Mouse (Mus musculus) liver, embryonic 11.5 days (tissue): ENCODE measurements around the gene Fam104a. TPM values are rescaled to one million over a fixed set of nuclear protein-coding genes. Genes with fewer than 3 reads are reported as not detected.

Source experiments
- ATAC-seq: fragments of 200-750 bp; cut with Nextera tagmentation; replicated peaks from 2 replicates; pipeline ENCODE4 v1.8.0; 2017; ENCODE audit warnings: moderate number of reproducible peaks, mild to moderate bottlenecking, moderate TSS enrichment, moderate library complexity; ENCODE audit not compliant: low FRiP score
- DNase-seq: peaks from one replicate; pipeline ENCODE4 v3.0.0-alpha.2; 2017; ENCODE audit warnings: low spot score
- H3K27ac ChIP-seq: fragments of 300-500 bp; sonication (generic); 2 replicates; pipeline ENCODE4 v1.5.1; 2014; ENCODE audit warnings: mild to moderate bottlenecking, low read depth, low read length, control low read depth
- H3K27me3 ChIP-seq: fragments of 300-500 bp; sonication (generic); replicated peaks from 2 replicates; pipeline ENCODE4 v1.6.1; 2014; ENCODE audit warnings: low read length, mixed read lengths; ENCODE audit not compliant: control insufficient read depth, insufficient read depth
- H3K36me3 ChIP-seq: fragments of 300-500 bp; sonication (generic); 2 replicates; pipeline ENCODE4 v1.6.1; 2014; ENCODE audit warnings: mild to moderate bottlenecking, low read length, moderate library complexity, mixed read lengths; ENCODE audit not compliant: control insufficient read depth, insufficient read depth
- H3K4me1 ChIP-seq: fragments of 300-500 bp; sonication (generic); replicated peaks from 2 replicates; pipeline ENCODE4 v1.6.1; 2014; ENCODE audit warnings: low read length, mixed read lengths; ENCODE audit not compliant: control insufficient read depth, insufficient read depth
- H3K4me2 ChIP-seq: fragments of 300-500 bp; sonication (generic); 2 replicates; pipeline ENCODE4 v1.6.1; 2014; ENCODE audit warnings: mild to moderate bottlenecking, control low read depth, moderate library complexity
- H3K4me3 ChIP-seq: fragments of 300-500 bp; sonication (generic); 2 replicates; pipeline ENCODE4 v1.5.1; 2014; ENCODE audit warnings: low read depth, low read length, control low read depth
- H3K9ac ChIP-seq: fragments of 300-500 bp; sonication (generic); 2 replicates; pipeline ENCODE4 v1.6.1; 2014; ENCODE audit warnings: low read depth, low read length, control low read depth
- H3K9me3 ChIP-seq: fragments of 300-500 bp; sonication (generic); 2 replicates; pipeline ENCODE4 v1.6.1; 2016; ENCODE audit warnings: low read length, inconsistent platforms, mixed read lengths; ENCODE audit not compliant: control insufficient read depth
- WGBS: fragments of 180-500 bp; shearing (Covaris S2); extraction: QIAGEN DNeasy Blood & Tissue Kit; methylation state at CpG from one replicate; pipeline ENCODE4 v1.1.7; 2014; 5-methylcytosine and 5-hydroxymethylcytosine counted together
- polyA plus RNA-seq: library from polyadenylated mRNA; unstranded; fragments of >200 nt; fragmentation: Nextera tagmentation; extraction: Ambion mirVana; gene quantifications from 2 replicates; pipeline ENCODE4 v1.2.1, GENCODE M21; 2014

The Fam104a gene
- polyA plus RNA-seq, 1 experiment from 2014 or later = 62.3 TPM

GRCm38 (mm10) chr11:113691318-113691717 lies 7.4 kb upstream of the Fam104a start:
- Histone ChIP-seq H3K9ac (no peak overlapping the region), H3K9me3 (no peaks in the 10 kb centered on the region), H3K4me1 (peaks cover 7% of the 10 kb centered on the region), H3K27me3 (no peaks in the 10 kb centered on the region), H3K4me3 (no peak overlapping the region), H3K27ac (peak overlapping the region; percentile 19; the same call in 1 of the 2 replicates), H3K4me2 (no peak overlapping the region), H3K36me3 (peaks cover 50% of the 10 kb centered on the region)
- 86% methylated on average over 5 of the region's 5 CpGs for WGBS
- DNase-seq = no peak
- no peak for ATAC-seq

DNA sequence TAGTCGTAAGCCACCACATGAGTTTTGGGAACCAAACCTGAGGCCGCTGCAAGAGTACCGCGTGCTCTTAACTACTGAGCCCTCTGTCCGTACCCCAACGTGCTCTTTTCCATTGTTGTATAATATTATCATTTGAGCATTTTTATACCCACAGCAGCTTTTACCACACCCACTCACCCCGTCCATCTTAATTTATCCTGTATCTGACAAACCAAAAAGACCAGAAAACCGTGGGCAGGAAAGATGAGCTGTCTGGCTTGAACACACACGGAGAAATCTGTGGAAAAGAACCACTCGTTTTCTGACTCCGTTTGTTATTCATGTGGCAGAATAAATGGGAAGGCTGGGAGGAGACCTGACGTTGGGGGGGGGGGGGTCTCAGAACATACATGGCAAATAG lies 6.6 kb upstream of the Fam104a start:
- no peak overlapping the region for H3K4me3 ChIP-seq
- H3K9ac ChIP-seq = no peak overlapping the region
- peaks cover 43% of the 10 kb centered on the region for H3K36me3 ChIP-seq
- no peak for DNase-seq
- no peaks in the 10 kb centered on the region for H3K9me3 ChIP-seq
- 91% methylated on average over 12 of the region's 12 CpGs for WGBS
- no peak for ATAC-seq
- no peak overlapping the region for H3K27ac ChIP-seq
- H3K27me3 ChIP-seq = no peaks in the 10 kb centered on the region
- H3K4me1 ChIP-seq = peaks cover 11% of the 10 kb centered on the region
- H3K4me2 ChIP-seq = no peak overlapping the region

DNA sequence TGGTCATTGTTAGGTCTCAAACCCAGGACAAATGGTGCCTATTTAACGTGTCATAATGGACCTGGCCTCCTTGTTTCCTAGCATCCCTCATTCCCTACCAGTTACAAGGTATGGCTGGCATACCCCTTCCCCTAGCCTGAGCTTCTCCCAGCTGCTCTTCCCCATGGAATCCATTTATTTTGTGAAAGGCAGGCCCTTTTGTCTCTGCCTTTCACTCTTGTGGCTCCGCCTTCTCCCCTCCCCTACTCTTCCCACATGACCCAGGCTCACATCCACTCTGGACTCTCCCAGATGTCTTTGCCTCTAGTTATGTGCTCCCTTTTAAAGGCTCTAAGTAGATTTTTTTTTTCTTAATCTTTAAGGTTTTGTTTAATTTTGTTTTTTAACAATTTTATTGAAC lies 3.1 kb upstream of the Fam104a start:
- H3K4me2 ChIP-seq = no peak overlapping the region
- peaks cover 20% of the 10 kb centered on the region for H3K4me1 ChIP-seq

DNA sequence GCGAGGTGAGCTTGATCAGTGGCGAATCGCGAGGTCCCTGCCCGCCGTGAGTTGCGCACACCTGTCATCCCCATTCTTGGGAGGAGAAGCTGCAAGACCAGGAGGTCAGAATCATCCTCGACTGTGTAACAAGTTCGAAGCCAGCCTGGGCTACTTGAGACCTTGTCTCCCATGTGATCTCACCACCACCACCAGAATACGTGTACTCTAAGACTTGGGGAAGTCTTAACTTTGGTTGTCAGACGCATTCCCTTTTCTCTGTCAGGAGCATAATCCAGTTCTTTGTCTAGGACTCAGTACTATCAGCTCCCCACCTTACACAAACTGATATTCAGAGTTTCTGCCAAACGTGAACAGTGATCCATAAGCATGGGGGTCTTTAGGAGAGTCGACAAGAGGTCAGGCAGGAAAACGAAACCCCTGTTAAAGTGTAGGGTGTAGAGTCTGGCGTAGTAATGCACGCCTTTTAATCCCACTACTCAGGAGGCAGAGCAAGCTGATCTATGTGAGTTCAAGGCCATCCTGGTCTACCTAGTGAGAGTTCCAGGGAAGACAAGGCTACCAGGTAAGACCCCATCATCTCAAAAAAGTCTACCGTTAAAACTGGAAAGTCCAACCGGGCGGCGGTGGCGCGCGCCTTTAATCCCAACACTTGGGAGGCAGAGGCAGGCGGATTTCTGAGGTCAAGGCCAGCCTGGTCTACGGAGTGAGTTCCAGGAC lies 912 bp upstream of the Fam104a start:
- Histone ChIP-seq H3K4me1 (peaks cover 35% of the 10 kb centered on the region), H3K9me3 (no peaks in the 10 kb centered on the region), H3K9ac (peak overlapping the region; percentile 81), H3K36me3 (peaks cover 19% of the 10 kb centered on the region), H3K4me2 (peak overlapping the region; percentile 77), H3K27me3 (no peaks in the 10 kb centered on the region), H3K27ac (0 out of 2 replicates have a peak overlapping the region, but pooled peaks have one; percentile 29), H3K4me3 (peak overlapping the region; percentile 73)
- ATAC-seq (no peak), DNase-seq (peak; percentile 51)
- WGBS = 37% methylated on average over 25 of the region's 25 CpGs

More for the DNA sequence above, 3.1 kb upstream of the Fam104a start:
- H3K4me3 ChIP-seq = no peak overlapping the region
- no peaks in the 10 kb centered on the region for H3K9me3 ChIP-seq
- H3K27me3 ChIP-seq = no peaks in the 10 kb centered on the region
- no peak overlapping the region for H3K9ac ChIP-seq
- DNase-seq (no peak), ATAC-seq (no peak)
- WGBS = 82% methylated on average over 2 of the region's 2 CpGs
- H3K27ac ChIP-seq = no peak overlapping the region
- peaks cover 24% of the 10 kb centered on the region for H3K36me3 ChIP-seq

DNA sequence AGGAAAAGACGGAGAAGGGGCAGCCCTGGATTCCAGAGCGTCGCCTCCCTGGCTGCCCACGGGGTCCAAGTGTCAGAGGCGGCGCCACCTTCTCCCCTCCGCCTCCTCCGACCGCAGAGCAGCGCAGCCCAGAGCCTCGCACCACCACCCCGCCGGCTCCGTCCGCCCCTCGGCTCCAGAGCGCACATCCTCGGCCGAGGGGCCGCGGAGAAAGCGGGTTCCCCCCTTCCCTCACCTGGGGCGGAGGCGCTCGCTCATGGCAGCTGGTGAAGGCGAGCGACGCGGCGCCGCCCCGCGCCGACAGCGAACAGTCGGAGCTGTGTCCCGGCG lies 363 bp downstream of the Fam104a start:
- Histone ChIP-seq H3K27ac (peak overlapping the region; percentile 79), H3K27me3 (no peaks in the 10 kb centered on the region), H3K9ac (peak overlapping the region; percentile 81), H3K9me3 (no peaks in the 10 kb centered on the region), H3K4me3 (peak overlapping the region; percentile 73), H3K4me2 (peak overlapping the region; percentile 77), H3K4me1 (peaks cover 39% of the 10 kb centered on the region), H3K36me3 (peaks cover 7% of the 10 kb centered on the region)
- DNase-seq = no peak
- ATAC-seq = no peak
- WGBS = under 1% methylated on average over 37 of the region's 38 CpGs

DNA sequence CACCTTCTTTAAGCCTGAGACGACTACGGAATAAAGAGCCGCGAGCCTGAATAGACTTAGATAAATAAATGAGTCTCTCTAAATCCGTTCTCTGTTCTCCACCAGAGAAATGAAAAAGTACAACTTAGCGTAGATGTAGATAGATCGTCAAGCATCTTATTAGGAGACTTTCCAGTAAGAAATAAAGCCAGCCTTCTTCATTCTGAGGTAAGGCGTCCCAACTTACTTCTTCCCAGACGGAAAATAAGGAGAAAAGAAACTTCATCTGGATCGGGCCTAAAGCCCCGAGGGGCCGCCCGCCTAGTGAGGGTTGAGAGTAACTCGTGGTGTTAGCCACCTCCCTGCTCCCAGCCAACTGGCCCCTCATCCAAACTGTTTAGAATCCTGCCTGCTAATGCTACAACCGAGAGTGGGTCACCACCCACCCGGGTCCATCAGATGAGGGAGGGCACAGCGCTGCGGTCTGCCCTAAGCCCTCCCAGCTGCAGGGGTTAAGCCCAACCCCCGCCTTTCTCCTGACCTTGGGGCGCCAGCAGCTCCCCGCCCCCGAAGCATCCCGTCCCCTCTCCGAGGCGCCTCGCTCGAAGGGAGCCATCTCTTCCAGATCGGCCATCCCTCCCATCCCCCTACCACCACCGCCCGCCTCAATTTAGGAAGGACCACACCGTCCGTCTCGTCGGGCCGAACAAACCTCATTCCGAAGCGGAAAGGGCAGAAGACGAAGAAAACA lies 893 bp downstream of the Fam104a start:
- ATAC-seq (peak; percentile 64), DNase-seq (peak; percentile 77)
- peak overlapping the region; percentile 81 for H3K9ac ChIP-seq
- no peaks in the 10 kb centered on the region for H3K27me3 ChIP-seq
- H3K9me3 ChIP-seq = no peaks in the 10 kb centered on the region
- H3K27ac ChIP-seq = peak overlapping the region; percentile 79
- peaks cover 39% of the 10 kb centered on the region for H3K4me1 ChIP-seq
- H3K36me3 ChIP-seq = peaks cover 2% of the 10 kb centered on the region; the same call in 1 of the 2 replicates
- WGBS = 2% methylated on average over 38 of the region's 38 CpGs
- H3K4me3 ChIP-seq = peak overlapping the region; percentile 73
- peak overlapping the region; percentile 77 for H3K4me2 ChIP-seq

DNA sequence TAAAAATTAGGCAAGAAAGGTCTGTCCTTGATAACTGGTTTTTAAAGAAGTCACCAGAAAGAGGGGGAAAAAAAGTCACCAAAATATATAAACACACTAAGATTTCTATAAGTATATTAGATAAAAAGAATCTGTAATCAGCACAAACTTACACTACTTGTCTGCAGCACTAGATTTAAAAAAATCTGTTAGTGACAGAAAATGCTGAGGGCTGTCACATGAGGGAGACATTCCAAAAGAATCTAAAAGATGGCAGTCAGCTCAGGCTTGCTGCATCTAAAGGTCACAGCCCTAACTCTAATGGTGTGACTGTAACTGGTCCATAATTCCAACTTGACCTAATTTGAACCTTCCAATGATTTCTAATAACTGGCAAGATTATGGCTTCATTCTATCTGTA lies 2.0 kb downstream of the Fam104a start:
- Histone ChIP-seq H3K9me3 (no peaks in the 10 kb centered on the region), H3K4me2 (peak overlapping the region; percentile 77), H3K36me3 (0 out of 2 replicates have a peak, but pooled peaks cover under 1% of the 10 kb centered on the region), H3K9ac (peak overlapping the region; percentile 47; the same call in 1 of the 2 replicates), H3K27me3 (no peaks in the 10 kb centered on the region), H3K4me1 (peaks cover 38% of the 10 kb centered on the region), H3K27ac (peak overlapping the region; percentile 86), H3K4me3 (peak overlapping the region; percentile 73)
- ATAC-seq = no peak
- no peak for DNase-seq

GRCm38 (mm10) chr11:113680954-113681353 lies 3.0 kb downstream of the Fam104a start:
- Histone ChIP-seq H3K4me3 (peak overlapping the region; percentile 73), H3K9me3 (no peaks in the 10 kb centered on the region), H3K4me2 (peak overlapping the region; percentile 77), H3K27ac (peak overlapping the region; percentile 86), H3K36me3 (peaks cover 6% of the 10 kb centered on the region), H3K27me3 (no peaks in the 10 kb centered on the region), H3K9ac (peak overlapping the region; percentile 47), H3K4me1 (peaks cover 31% of the 10 kb centered on the region)
- ATAC-seq (peak; percentile 71), DNase-seq (no peak)
- WGBS = 56% methylated on average over 2 of the region's 2 CpGs
